Mouse (Mus musculus): ENCODE data around the gene Ankrd6.
"Not testable (repeated sequence)": the region's sequence is repeated elsewhere in the genome, so short reads cannot be mapped to it uniquely, and the experiment has no call there.

The Ankrd6 gene

GRCm38 (mm10) chr4:32950356-32951034, at the start of gene Ankrd6:
Ankrd6 (minus strand) TSS chr4:32950841.
- peak; percentile 33 for DNase-seq (ENCODE audit: low spot score in 2 of 2)

- DNase-seq (ENCODE audit: low spot score in 2 of 2), result no peak
These were observed 48.4 kb upstream of the Ankrd6 start for GRCm38 (mm10) chr4:32998996-32999395.

- DNase-seq (ENCODE audit: low spot score in 2 of 2), result no peak
These were observed 46.9 kb upstream of the Ankrd6 start for GRCm38 (mm10) chr4:32997571-32997970.

DNA sequence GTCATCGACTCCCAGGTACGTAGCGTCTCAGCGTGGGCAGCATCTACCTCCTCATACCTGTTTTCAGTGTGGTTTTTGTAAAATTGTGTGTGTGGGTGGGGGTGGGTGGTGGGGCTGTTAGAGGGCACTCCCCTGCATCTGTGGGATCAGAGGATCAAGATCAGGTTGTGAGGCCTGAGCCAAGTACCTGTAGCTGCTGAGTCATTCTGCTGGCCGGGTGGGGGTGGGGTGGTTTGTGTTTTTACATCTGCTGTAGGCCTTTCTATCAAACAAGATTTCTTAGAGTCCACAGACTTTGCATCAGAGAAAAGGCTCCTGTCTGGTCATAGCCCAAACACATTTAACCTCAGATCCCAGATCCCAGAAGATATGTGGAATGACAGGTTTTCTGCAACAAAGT, 45.4 kb upstream of the Ankrd6 start:
- DNase-seq (ENCODE audit: low spot score in 2 of 2), result no peak

DNA sequence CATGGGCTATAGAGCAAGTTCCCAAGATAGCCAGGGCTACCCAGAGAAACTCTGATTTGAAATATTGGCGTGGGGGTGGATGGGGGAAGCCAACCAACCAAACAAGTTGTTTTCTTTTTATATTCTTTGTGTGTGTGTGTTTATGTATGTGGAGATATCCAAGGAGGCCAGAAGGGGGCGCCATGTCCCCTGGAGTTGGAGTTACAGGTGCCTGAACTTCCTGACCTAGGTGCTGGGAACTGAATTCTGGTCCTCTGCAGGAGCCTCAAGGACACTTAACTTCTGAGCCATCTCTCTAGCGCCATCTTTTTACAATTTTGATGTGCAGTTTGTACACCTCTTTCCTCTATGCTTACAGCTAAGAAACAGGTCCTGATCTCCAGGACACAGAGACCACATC, 43.5 kb upstream of the Ankrd6 start:
- DNase-seq (ENCODE audit: low spot score in 2 of 2), result no peak

- DNase-seq (ENCODE audit: low spot score in 2 of 2), result no peak
These were observed 38.7 kb upstream of the Ankrd6 start for GRCm38 (mm10) chr4:32989346-32989745.

DNA sequence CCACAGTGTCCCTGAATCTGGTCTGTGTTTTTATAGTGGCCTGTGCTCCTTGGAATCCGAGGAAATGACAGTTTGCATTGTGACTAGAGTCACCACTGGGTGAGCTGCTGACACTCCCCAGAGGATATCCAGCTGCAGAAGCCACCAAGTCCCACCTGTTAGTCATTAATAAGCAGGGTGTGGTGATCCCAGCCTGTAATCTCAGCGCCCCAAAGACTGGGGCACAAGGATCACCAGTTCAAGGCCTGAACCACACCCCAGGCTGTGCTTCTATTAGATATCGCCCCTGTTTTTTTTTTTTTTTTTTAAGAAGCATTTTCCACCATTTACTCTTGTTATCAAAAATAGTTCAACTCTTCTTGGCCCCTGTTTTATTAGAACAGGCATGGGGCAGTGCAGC, 36.4 kb upstream of the Ankrd6 start:
- DNase-seq (ENCODE audit: low spot score in 2 of 2), result peak; percentile 31 to 46

DNA sequence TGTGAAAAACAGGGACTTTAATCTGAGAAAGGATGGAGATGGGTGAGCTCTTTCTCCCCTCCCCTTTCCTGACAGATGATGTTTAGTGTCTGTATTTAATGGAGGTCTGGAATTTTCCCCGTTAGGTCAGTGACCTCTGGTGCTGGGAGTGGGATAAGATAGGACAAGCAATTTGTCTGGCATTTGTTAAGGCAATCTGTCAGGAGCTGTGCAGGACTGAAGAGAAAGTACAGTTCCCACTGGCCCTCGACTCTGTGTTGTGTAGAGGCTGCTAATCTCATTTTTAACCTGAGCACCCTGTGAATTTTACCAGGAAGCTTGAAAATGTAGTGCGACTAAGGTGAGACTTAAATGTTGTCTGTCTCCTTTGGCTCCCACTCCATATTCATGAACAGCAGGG, 35.0 kb upstream of the Ankrd6 start:
- no peak for DNase-seq (ENCODE audit: low spot score in 2 of 2)

DNA sequence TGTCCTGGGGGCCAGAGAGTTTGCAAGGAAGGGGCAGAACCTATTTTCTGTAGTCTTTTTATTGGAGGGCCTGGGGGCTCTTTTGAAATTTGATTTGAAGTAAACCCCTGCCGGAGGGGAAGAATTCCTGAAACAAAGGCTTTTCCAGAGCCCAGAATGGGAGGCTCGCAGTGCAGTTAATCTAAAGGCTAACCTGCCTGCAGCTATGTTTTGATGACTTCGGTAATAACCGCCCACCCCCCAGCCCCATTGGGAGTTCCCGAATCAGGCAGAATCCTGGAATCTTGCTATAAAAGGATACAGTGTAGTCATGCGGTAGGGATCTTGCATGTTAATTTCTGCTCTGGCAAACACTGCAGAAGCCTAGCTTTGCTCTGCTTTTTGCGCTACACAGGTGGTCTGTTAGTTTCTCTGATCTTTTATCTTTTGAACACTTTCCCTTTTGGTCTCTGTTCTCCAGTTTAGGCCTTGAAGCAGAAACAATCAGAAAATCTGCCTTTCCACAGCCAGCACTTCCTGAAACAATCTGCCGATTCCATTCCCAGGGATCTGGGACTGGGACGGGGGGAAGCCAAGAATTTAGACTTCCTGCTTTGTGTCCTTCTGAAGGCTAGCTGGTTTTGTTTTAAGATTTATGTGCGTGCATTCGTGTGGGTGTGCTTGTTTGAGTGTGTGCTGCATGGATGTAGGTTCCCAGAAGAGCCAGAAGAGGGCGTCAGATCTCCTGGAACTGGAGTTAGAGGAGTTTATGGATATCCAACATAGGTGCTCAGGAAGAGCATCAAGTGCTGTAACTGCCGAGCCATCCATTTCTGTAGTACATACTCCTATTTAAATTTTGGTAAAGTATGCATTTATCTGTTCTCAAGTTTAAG, 34.4 kb upstream of the Ankrd6 start:
- DNase-seq (ENCODE audit: low spot score in 2 of 2), result no peak

DNA sequence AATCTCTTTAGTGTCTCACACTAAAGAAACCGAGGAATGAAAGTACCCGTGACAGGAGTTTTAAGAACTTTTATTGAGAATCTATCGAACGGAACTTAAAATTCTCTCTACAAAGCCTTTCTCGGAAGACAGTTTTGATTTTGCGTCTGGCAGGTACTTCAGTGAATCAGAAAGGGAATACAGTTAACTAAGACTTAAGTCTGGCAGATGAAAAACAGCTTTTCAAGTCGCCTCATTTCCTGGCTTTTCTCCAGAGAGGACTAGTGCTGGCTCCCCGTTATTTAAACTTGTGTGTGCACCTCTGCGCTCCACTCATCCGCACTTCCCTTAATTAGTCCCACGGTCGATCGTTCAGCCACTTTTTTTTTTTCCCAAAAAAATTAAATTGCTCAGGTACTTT, 33.6 kb upstream of the Ankrd6 start:
- DNase-seq (ENCODE audit: low spot score in 2 of 2), result no peak

DNA sequence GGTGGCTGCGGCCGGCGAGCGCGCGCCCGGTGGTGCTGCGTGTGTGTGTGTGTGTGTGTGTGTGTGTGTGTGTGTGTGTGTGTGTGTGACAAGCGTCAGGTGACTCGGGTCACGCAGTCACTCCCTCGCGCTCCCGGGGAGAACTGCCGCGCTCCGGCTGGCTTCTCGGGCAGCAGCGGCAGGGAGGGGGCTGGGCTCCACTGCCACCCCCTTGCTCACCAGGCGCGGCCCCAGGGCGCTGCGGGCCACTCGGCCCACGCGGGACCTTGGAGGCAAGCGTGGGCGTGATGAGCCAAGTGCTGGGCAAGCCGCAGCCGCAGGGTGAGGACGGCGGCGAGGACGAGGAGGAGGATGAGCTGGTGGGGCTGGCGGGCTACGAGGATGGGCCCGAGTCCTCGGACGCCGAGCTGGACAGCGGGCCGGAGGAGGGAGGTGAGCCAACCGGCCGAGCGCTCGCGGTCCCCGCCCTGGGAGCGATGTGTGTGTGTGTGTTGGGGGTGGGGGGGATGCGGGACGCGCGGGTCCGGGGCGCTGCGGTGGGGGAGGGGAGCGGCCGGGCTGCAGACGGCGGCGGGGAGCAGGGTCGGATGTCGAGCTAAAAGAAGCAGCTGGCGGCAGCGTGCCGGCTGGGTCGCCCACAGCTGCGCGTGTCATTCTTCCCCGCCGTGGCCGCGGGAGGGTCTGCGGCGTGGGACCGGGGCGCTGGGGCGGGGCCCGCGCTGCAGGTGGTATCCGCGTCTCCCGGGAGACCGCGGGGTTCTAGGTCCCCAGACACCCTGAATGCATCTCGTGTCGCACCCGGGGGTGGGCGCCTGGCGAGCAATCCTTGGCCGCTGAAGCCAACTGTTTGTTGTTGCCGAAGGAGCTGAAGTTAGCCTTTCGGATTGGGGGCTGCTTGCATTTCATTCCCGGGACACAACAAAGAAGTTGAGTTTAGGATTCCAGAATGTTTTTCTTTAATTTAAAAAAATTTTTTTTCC, 32.8 kb upstream of the Ankrd6 start:
- peak; percentile 40 to 49 for DNase-seq (ENCODE audit: low spot score in 2 of 2)

GRCm38 (mm10) chr4:32982716-32983175, 32.1 kb upstream of the Ankrd6 start, which contains the start of gene Rragd:
Rragd (plus strand) TSS chr4:32983037.
- no peak for DNase-seq (ENCODE audit: low spot score in 2 of 2)

GRCm38 (mm10) chr4:32982041-32982715, 31.5 kb upstream of the Ankrd6 start:
- no peak for DNase-seq (ENCODE audit: low spot score in 2 of 2)

- DNase-seq (ENCODE audit: low spot score in 2 of 2), result no peak
These were observed 31.0 kb upstream of the Ankrd6 start for GRCm38 (mm10) chr4:32981617-32982016.

GRCm38 (mm10) chr4:32980061-32980460, 29.4 kb upstream of the Ankrd6 start:
- no peak for DNase-seq (ENCODE audit: low spot score in 2 of 2)

DNA sequence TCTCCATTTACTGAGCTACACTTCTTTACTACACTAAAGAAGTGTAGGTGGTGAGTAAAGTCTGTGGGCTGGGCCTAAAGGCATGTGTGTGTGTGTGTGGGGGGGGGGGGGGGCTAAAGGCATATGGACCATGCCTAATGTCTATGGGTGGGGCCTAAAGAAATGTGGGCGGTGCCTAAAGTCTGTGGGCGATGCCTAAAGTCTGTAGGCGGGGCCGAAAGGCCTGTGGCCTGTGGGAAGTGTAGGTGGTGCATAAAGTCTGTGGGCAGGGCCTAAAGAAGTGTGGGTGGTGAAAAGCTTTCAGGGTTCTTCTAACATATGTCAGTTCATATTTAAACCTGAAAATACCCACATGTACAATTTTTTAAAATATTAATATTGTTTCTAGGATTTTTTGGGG, 26.7 kb upstream of the Ankrd6 start:
- DNase-seq (ENCODE audit: low spot score in 2 of 2), result no peak

DNA sequence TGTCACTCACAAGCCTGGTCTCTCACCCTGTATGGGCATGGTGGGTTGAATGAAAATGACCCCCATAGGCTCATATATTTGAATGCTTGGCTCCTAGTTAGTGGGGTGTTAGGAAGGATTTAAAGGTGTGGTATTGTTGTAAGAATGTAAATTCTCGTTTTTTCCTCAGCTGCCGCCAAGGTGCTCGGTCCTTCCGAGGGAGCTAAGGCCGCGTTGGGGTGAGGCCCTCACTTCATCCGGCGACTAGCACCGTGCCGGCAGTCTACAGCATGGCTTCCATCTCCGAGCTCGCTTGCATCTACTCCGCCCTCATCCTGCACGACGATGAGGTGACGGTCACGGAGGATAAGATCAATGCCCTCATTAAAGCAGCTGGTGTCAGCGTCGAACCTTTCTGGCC, 14.0 kb upstream of the Ankrd6 start:
- DNase-seq (ENCODE audit: low spot score in 2 of 2), result not testable (repeated sequence)

GRCm38 (mm10) chr4:32961394-32961793, 10.8 kb upstream of the Ankrd6 start:
- DNase-seq (ENCODE audit: low spot score in 2 of 2), result no peak

GRCm38 (mm10) chr4:32956423-32956822, 5.8 kb upstream of the Ankrd6 start:
- DNase-seq (ENCODE audit: low spot score in 2 of 2), result no peak

GRCm38 (mm10) chr4:32952681-32953080, 2.0 kb upstream of the Ankrd6 start:
- no peak for DNase-seq (ENCODE audit: low spot score in 2 of 2)
